Mouse (Mus musculus): ENCODE data around the gene Ap1m2.
"Not testable (repeated sequence)": the region's sequence is repeated elsewhere in the genome, so short reads cannot be mapped to it uniquely, and the experiment has no call there.

The Ap1m2 gene

DNA sequence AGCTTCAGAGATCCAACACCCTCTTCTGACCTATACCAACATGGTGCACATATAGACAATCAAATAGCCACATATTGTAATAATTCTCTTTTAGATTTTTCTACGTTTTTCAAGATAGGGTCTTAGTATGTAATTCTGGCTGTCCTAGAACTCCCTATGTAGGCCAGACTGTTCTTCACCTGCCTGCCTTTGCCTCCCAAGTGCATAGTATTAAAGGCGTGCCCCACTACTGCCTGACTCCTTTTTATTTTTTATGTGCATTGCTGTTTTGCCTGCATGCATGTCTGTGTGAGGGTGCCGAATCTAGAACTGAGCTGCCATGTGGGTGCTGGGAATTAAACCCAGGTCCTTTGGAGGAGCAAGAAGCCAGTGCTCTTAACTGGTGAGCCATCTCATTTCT, 19.9 kb downstream of the Ap1m2 start:
- in situ Hi-C loops (cut with MboI; ENCODE audit: unreplicated experiment in 2 of 2), result no loop called here

- in situ Hi-C loops (cut with MboI; ENCODE audit: unreplicated experiment in 2 of 2), result not testable (repeated sequence)
Measured at GRCm38 (mm10) chr9:21291868-21292267, 20.3 kb downstream of the Ap1m2 start.

DNA sequence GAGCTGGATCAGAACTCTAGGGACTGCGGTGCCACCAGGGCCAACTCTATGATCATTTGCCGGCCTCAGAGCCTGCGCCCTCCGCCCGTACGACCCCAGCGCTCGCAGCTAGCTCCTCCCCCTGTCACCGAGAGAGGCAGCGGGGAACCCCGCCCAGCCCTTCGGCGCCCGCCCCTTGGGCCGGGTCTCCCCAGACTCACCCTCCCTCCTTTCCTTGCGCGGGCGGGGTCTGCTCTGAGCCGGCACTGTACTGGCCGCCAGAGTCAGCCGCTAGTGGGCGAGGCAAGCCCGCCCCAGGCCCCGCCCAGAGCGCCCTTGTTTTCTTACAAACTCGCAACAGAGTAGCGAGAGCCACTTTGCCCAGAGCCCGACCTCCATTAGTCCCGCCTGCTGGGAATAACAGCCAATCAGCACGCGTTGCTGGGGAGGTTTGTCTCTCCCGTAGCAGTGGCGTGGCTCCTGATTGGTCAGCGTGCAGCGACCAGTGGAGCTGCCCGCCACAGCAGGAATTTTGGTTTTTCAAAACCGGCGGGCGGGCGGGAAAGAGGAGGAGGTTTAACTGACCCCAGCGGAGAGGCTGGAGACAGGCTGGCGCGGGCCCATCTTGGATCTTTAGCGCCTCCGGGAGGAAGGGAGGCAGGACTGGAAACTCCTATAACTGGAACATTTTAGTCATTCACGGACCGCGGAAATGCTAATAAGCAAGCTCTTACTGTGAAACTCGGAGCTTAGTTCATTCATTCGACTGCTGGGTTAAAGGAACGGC, 20.9 kb downstream of the Ap1m2 start, which contains the start of gene Cdkn2d:
TSS of gene Cdkn2d (minus strand) at position 386 of the 766 bp plus-strand sequence.
- in situ Hi-C loops (cut with MboI; ENCODE audit: unreplicated experiment in 2 of 2), result no loop called here

- in situ Hi-C loops (cut with MboI; ENCODE audit: unreplicated experiment in 2 of 2), result no loop called here
Measured at GRCm38 (mm10) chr9:21290589-21290988, 21.5 kb downstream of the Ap1m2 start.

- in situ Hi-C loops (cut with MboI; ENCODE audit: unreplicated experiment in 2 of 2), result no loop called here
Measured at GRCm38 (mm10) chr9:21289337-21289671, 22.8 kb downstream of the Ap1m2 start.

- in situ Hi-C loops (cut with MboI; ENCODE audit: unreplicated experiment in 2 of 2), result no loop called here
Measured at GRCm38 (mm10) chr9:21288404-21289336, 23.5 kb downstream of the Ap1m2 start.

DNA sequence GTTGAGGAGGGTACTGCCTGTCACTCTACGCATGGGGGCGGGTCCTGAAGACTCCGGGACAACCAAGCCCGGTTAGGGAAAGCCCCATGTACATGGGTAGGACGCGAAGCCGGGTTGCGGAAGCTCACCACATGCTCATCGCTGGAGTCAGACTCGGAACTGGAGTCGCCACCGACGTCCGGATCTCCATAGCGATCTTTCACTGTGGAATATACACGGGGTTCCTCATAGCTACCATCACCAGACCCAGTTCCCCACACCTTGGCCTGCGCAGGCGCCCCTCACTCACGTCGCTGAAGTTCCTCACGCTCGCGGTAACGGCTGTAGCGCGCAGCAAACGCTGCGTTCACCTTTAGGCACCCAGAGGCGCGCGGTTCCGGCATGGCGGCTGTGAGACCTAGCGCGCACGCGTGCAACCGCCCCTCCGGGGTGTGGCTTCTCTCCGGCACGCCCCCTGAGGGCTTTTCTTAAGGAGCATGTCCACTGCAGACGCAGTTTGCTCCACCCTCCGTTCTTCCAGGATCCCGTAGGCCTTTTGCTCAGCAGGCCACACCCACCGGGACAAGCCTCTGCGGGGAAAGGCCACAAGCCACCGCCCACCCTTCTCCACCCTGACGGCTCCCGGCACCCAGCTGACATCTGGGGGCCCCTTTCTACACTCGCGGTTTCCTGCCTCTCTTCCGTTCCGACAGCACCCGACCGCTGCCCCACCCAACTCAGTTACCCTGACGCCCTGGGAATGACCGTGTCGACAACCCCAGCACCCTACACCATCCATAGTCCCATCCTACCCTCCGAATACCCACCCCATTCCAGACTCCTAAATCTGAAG, 24.4 kb downstream of the Ap1m2 start, which contains the start of gene Kri1:
TSS of gene Kri1 (minus strand) at position 399 of the 832 bp plus-strand sequence.
- in situ Hi-C loops (cut with MboI; ENCODE audit: unreplicated experiment in 2 of 2), result no loop called here

GRCm38 (mm10) chr9:21286753-21287152, 25.4 kb downstream of the Ap1m2 start:
- in situ Hi-C loops (cut with MboI; ENCODE audit: unreplicated experiment in 2 of 2), result no loop called here

DNA sequence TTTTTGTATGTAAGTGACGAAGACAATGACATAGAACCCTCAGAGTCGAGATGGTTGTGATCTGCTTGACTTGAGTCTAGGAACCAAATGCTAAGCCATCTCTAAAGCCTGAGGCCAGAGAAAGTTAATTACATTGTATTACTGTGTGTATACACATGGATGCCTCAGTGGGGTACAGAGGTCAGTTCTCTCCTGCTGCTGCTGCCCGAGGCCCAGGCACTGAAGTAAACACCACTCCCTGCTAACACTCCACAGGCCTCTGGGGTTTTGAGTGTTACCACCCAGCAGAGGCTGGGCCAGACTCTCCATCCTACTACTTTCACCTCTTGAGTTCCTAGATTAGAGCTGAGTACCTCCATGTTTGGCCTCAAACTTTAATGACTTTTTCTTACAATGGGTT, 28.1 kb downstream of the Ap1m2 start:
- in situ Hi-C loops (cut with MboI; ENCODE audit: unreplicated experiment in 2 of 2), result no loop called here

GRCm38 (mm10) chr9:21283591-21283990, 28.5 kb downstream of the Ap1m2 start:
- in situ Hi-C loops (cut with MboI; ENCODE audit: unreplicated experiment in 2 of 2), result no loop called here

- in situ Hi-C loops (cut with MboI; ENCODE audit: unreplicated experiment in 2 of 2), result no loop called here
Measured at GRCm38 (mm10) chr9:21277776-21278175, 34.4 kb downstream of the Ap1m2 start.

GRCm38 (mm10) chr9:21276307-21276706, 35.8 kb downstream of the Ap1m2 start:
- in situ Hi-C loops (cut with MboI; ENCODE audit: unreplicated experiment in 2 of 2), result no loop called here

DNA sequence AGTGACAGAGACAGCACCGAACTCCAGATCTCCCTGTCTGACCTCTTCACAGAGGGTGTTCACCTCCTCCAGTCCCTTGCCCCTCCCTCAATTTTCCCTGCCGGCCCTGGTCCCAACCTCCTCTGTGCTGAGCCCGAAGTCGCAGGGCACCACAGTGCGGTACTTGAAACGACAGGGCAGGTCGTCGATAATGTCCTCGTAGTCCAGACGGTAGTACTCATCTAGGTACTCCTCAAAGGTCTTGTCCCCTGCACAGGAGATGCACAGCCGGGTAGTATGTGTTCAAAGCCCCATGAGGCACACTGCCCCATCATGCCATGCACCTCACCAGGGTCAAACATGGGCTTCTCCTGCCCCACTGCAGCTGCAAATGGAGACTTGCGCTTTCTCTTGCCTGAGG, 36.4 kb downstream of the Ap1m2 start:
- in situ Hi-C loops (cut with MboI; ENCODE audit: unreplicated experiment in 2 of 2), result no loop called here

GRCm38 (mm10) chr9:21275013-21275710, 37.0 kb downstream of the Ap1m2 start:
- in situ Hi-C loops (cut with MboI; ENCODE audit: unreplicated experiment in 2 of 2), result no loop called here

DNA sequence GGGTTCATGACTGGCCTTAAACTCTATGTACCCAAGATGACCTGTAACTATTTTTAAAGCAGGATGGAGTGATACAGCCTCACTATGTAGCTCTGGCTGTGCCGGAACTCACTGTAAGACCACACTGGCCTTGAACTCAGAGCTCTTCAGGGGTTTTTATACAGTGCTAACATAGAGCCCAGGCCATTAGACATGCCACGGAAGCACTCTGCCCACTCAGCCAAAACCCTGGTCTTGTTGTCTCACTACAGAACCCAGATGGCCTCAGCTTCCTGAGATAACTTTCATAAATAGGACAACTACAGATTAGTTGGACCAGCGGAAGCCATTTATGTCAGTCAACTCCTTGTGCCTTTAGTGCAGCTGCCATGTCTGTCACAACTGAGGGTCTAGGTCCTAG, 37.8 kb downstream of the Ap1m2 start:
- in situ Hi-C loops (cut with MboI; ENCODE audit: unreplicated experiment in 2 of 2), result no loop called here

GRCm38 (mm10) chr9:21273520-21274228, 38.5 kb downstream of the Ap1m2 start:
- in situ Hi-C loops (cut with MboI; ENCODE audit: unreplicated experiment in 2 of 2), result no loop called here

DNA sequence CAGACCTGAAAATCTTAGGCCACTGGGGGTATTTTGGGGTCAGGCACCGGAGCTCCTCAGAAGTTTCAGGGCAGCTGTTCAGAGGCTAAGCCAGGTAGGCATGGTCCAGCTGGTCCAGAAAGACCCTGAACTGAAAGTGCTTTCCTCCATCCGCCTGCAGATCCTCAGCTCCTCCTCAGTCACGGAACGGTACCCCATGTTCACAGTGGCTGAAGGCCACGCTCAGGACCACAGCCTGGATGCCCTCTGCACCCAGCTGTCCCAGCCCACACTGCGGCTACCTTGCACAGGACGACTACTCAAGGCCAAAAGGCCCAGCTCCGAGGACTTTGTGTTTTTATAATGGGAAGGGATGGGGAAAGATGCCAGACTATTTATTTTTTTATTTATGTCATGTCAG, 39.0 kb downstream of the Ap1m2 start:
- in situ Hi-C loops (cut with MboI; ENCODE audit: unreplicated experiment in 2 of 2), result no loop called here

GRCm38 (mm10) chr9:21272391-21272790, 39.7 kb downstream of the Ap1m2 start:
- in situ Hi-C loops (cut with MboI; ENCODE audit: unreplicated experiment in 2 of 2), result no loop called here

DNA sequence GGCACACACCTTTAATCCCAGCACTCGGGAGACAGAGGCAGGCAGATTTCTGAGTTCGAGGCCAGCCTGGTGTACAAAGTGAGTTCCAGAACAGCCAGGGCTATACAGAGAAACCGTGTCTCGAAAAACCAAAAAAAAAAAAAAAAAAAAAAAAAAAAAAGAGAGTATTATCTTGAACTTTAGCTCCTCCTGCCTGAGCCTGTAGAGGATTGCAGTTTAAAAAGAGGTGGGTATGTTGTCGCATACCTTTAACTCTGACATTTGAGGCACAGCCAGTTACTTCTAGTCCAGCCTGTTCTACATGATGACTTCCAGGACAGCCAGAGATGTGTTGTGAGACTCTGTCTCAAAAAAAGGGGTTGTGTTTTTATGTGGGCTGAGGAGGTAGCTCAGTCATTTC, 42.5 kb downstream of the Ap1m2 start:
- in situ Hi-C loops (cut with MboI; ENCODE audit: unreplicated experiment in 2 of 2), result not testable (repeated sequence)

- in situ Hi-C loops (cut with MboI; ENCODE audit: unreplicated experiment in 2 of 2), result no loop called here
Measured at GRCm38 (mm10) chr9:21268305-21268704, 43.8 kb downstream of the Ap1m2 start.
